Mouse (Mus musculus): ENCODE data around the gene Gm11099. TPM values are rescaled to one million over a fixed set of nuclear protein-coding genes. Genes with fewer than 3 reads are reported as not detected.

Gene Gm11099
- polyA plus RNA-seq, 1 experiment from 2014 or later = not detected

- Histone ChIP-seq H3K9ac (no peak overlapping the region), H3K4me1 (no peaks in the 10 kb centered on the region), H3K4me3 (replicated peaks) (no peak overlapping the region), H3K4me2 (no peak overlapping the region), H3K27me3 (replicated peaks) (no peaks in the 10 kb centered on the region), H3K9me3 (no peaks in the 10 kb centered on the region), H3K27ac (no peak overlapping the region), H3K36me3 (no peaks in the 10 kb centered on the region)
- ATAC-seq (ENCODE audit: insufficient read depth, low FRiP score, low read depth) = no peak
- WGBS = 90% methylated on average over 9 of the region's 9 CpGs
Observed at GRCm38 (mm10) chr2:58912339-58912738, 53.1 kb downstream of the Gm11099 start.

DNA sequence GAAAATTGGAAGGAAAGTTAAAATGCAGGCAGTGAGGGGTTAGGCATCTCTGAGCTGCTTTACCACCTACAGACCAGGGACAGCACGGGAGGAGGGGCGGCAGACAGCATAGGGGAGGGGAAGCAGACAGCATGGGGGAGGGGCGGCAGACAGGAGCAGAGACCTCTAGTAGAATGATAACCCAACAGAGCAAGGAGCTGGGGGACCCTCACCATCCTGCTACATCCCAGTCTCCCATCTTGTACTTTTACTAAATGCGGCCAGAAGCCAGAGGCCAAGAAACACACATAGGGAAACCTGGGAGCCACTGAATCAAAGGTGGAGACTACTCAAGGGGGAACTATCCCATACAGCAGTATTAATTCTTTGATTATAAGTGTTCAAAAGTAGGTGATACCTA lies 59.1 kb downstream of the Gm11099 start:
- Histone ChIP-seq H3K27ac (no peak overlapping the region), H3K36me3 (no peaks in the 10 kb centered on the region), H3K4me1 (no peaks in the 10 kb centered on the region), H3K9ac (no peak overlapping the region), H3K9me3 (no peaks in the 10 kb centered on the region), H3K4me3 (replicated peaks) (no peak overlapping the region), H3K27me3 (replicated peaks) (no peaks in the 10 kb centered on the region), H3K4me2 (no peak overlapping the region)
- ATAC-seq (ENCODE audit: insufficient read depth, low FRiP score, low read depth) = no peak
- WGBS = 62% methylated on average over 4 of the region's 4 CpGs

DNA sequence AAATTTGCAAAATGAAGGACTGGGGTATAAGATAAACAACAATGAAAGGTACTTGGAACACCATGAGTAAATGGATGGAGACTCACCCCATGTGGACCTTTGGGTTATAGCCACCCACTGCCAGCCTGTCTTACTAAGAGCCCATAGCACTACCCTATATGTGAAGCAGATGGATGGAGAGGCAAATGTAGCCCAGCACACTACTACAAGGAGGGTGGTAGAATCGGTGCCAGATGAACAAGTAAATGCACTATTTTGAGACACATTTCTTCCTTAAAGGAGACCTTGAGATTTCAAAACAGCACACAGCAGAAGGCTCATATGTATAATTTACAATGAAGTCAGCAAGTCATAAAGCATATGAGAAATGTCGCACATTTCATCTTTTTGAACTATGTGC lies 66.3 kb downstream of the Gm11099 start:
- Histone ChIP-seq H3K9ac (no peak overlapping the region), H3K4me2 (no peak overlapping the region), H3K27ac (no peak overlapping the region), H3K36me3 (no peaks in the 10 kb centered on the region), H3K4me1 (no peaks in the 10 kb centered on the region), H3K9me3 (no peaks in the 10 kb centered on the region), H3K27me3 (replicated peaks) (no peaks in the 10 kb centered on the region), H3K4me3 (replicated peaks) (no peak overlapping the region)
- no peak for ATAC-seq (ENCODE audit: insufficient read depth, low FRiP score, low read depth)
- WGBS = 94% methylated on average over 2 of the region's 2 CpGs

- Histone ChIP-seq H3K36me3 (no peaks in the 10 kb centered on the region), H3K27ac (no peak overlapping the region), H3K4me3 (replicated peaks) (no peak overlapping the region), H3K9me3 (no peaks in the 10 kb centered on the region), H3K9ac (no peak overlapping the region), H3K27me3 (replicated peaks) (no peaks in the 10 kb centered on the region), H3K4me2 (no peak overlapping the region), H3K4me1 (no peaks in the 10 kb centered on the region)
- ATAC-seq (ENCODE audit: insufficient read depth, low FRiP score, low read depth) = no peak
- 71% methylated on average over 4 of the region's 4 CpGs for WGBS
Observed at GRCm38 (mm10) chr2:58941361-58941760, 82.1 kb downstream of the Gm11099 start.

GRCm38 (mm10) chr2:58948796-58949195 lies 89.6 kb downstream of the Gm11099 start:
- H3K4me2 ChIP-seq = no peak overlapping the region
- ATAC-seq (ENCODE audit: insufficient read depth, low FRiP score, low read depth) = no peak
- no peaks in the 10 kb centered on the region for H3K36me3 ChIP-seq
- 81% methylated on average over 7 of the region's 7 CpGs for WGBS
- H3K9me3 ChIP-seq = no peaks in the 10 kb centered on the region
- H3K27me3 ChIP-seq (replicated peaks) = no peaks in the 10 kb centered on the region
- no peak overlapping the region for H3K4me3 ChIP-seq (replicated peaks)
- no peak overlapping the region for H3K9ac ChIP-seq
- no peak overlapping the region for H3K27ac ChIP-seq
- no peaks in the 10 kb centered on the region for H3K4me1 ChIP-seq

DNA sequence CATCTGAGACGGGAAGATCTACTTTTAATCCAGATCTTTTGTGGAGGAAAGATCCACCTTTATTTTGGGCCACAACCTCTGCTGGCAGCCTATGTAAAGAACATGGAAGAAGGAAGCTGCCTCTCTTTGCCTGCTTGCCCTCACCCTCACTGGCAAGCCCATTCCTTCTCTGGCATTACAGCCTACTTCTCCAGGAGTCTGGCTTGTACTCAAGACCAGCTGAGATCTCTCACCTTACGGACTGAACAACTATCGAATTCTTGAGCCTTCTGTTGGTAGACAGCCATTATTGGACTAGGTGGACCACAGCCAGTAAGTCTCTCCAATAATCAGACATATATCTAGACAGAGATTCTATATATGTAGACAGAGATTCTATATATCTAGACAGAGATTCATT lies 92.9 kb downstream of the Gm11099 start:
- H3K9ac ChIP-seq = no peak overlapping the region
- H3K9me3 ChIP-seq = no peaks in the 10 kb centered on the region
- no peak overlapping the region for H3K27ac ChIP-seq
- no peaks in the 10 kb centered on the region for H3K36me3 ChIP-seq
- H3K4me3 ChIP-seq (replicated peaks) = no peak overlapping the region
- H3K27me3 ChIP-seq (replicated peaks) = no peaks in the 10 kb centered on the region
- no peak overlapping the region for H3K4me2 ChIP-seq
- ATAC-seq (ENCODE audit: insufficient read depth, low FRiP score, low read depth) = no peak
- H3K4me1 ChIP-seq = no peaks in the 10 kb centered on the region
- WGBS = 81% methylated on average over 3 of the region's 3 CpGs

GRCm38 (mm10) chr2:58956351-58956750 lies 97.1 kb downstream of the Gm11099 start:
- H3K4me1 ChIP-seq = no peaks in the 10 kb centered on the region
- no peaks in the 10 kb centered on the region for H3K9me3 ChIP-seq
- no peaks in the 10 kb centered on the region for H3K27me3 ChIP-seq (replicated peaks)
- no peak overlapping the region for H3K4me3 ChIP-seq (replicated peaks)
- H3K27ac ChIP-seq = no peak overlapping the region
- no peak overlapping the region for H3K9ac ChIP-seq
- WGBS = 86% methylated on average over 2 of the region's 2 CpGs
- no peak overlapping the region for H3K4me2 ChIP-seq
- ATAC-seq (ENCODE audit: insufficient read depth, low FRiP score, low read depth) = no peak
- no peaks in the 10 kb centered on the region for H3K36me3 ChIP-seq

- Histone ChIP-seq H3K27me3 (replicated peaks) (no peaks in the 10 kb centered on the region), H3K9ac (no peak overlapping the region), H3K4me1 (no peaks in the 10 kb centered on the region), H3K36me3 (no peaks in the 10 kb centered on the region), H3K27ac (no peak overlapping the region), H3K4me2 (no peak overlapping the region), H3K9me3 (no peaks in the 10 kb centered on the region), H3K4me3 (replicated peaks) (no peak overlapping the region)
- 56% methylated on average over 2 of the region's 2 CpGs for WGBS
- ATAC-seq (ENCODE audit: insufficient read depth, low FRiP score, low read depth) = no peak
Observed at GRCm38 (mm10) chr2:58956770-58957300, 97.6 kb downstream of the Gm11099 start.

Measured in stomach, embryonic 15.5 days (tissue).